Mouse (Mus musculus) small intestine, adult 2 months (tissue): ENCODE results near the gene Kctd11.

Experiments used
- CTCF ChIP-seq: fragments of 200-500 bp; IDR thresholded peaks from 2 replicates; pipeline ENCODE4 v1.5.1; 2012; ENCODE audit warnings: low read depth, mild to moderate bottlenecking, control low read depth, inconsistent platforms, low read length, moderate library complexity, mixed read lengths; ENCODE audit not compliant: insufficient replicate concordance, insufficient read length; ENCODE audit errors: extremely low read depth
- POLR2A ChIP-seq: fragments of 200-500 bp; IDR thresholded peaks from 2 replicates; pipeline ENCODE4 v1.6.1; 2012; ENCODE audit warnings: low read depth, mild to moderate bottlenecking, control low read depth, inconsistent platforms, low read length, moderate library complexity

DNA sequence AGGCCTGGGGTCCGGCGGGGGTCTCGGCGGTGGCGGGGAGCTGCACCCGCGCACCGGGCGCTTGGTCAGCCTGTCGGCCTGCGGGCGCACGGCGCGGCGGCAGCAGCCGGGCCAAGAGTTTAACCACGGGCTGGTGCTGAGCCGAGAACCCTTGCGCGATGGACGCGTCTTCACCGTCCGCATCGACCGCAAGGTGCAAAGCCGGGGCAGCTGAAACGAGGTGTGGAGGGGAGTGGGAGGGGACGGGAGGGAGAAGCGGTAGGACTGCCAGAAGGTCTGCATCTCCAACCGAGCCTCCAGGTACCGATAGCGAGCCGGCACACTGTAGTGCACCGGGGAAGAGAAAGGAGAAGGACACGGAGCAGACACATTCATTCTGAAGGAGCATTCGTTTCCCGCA is 20.8 kb upstream of the Kctd11 start:
- TF ChIP-seq CTCF (no peak), POLR2A (no peak)
